Mouse (Mus musculus): ENCODE data around the gene Ndufb7.

GRCm38 (mm10) chr8:83607661-83608397 is 41.4 kb downstream of the Ndufb7 start, which contains the start of the genes Tecr and Dnajb1:
- peak; percentile 40 for TF ChIP-seq E2F4 (IDR thresholded peaks at IDR 0.05; ENCODE audit: insufficient read depth)
- peak; percentile 93 for TF ChIP-seq POLR2A (IDR thresholded peaks at IDR 0.05; ENCODE audit: insufficient read length, low read depth)
- no peak for TF ChIP-seq CEBPB (IDR thresholded peaks at IDR 0.05; ENCODE audit: insufficient read depth, poor library complexity, severe bottlenecking)
- TF ChIP-seq MYOD1 (IDR thresholded peaks at IDR 0.05; ENCODE audit: control insufficient read depth in 1 of 3, insufficient read length in 2 of 3, low read depth in 2 of 3) = peak in 2 of 3 experiments; percentile 54 to 70
- TF ChIP-seq USF1 (IDR thresholded peaks at IDR 0.05; ENCODE audit: low read depth) = no peak
- no peak for TF ChIP-seq TCF12 (IDR thresholded peaks at IDR 0.05; ENCODE audit: insufficient read depth, poor library complexity, severe bottlenecking)
- TF ChIP-seq MYOG (IDR thresholded peaks at IDR 0.05; ENCODE audit: control insufficient read depth in 1 of 3, insufficient read depth in 1 of 3, insufficient read length in 2 of 3, low read depth in 2 of 3) = peak in 2 of 3 experiments; percentile 71 to 72
- no peak for TF ChIP-seq MAX (IDR thresholded peaks at IDR 0.05; ENCODE audit: low read depth)
- TF ChIP-seq POLR2AphosphoS2 (IDR thresholded peaks at IDR 0.05; ENCODE audit: insufficient read length, low read depth) = peak; percentile 97
- no peak for TF ChIP-seq SRF (IDR thresholded peaks at IDR 0.05; ENCODE audit: control insufficient read depth, insufficient read length, low read depth)
- no peak for TF ChIP-seq REST (IDR thresholded peaks at IDR 0.05; ENCODE audit: insufficient read depth, insufficient read length)
- peak; percentile 38 for TF ChIP-seq TCF3 (IDR thresholded peaks at IDR 0.05; ENCODE audit: insufficient read length, low read depth)

Measured in myocyte (in vitro differentiated cells).